Mouse (Mus musculus): ENCODE data around the gene Gss. TPM values are rescaled to one million over a fixed set of nuclear protein-coding genes. Genes with fewer than 3 reads are reported as not detected.

Gene Gss
- polyA plus RNA-seq, 1 experiment from 2014 or later, result 15.9 TPM

- Histone ChIP-seq H3K4me2 (no peak overlapping the region), H3K27ac (replicated peaks) (no peak overlapping the region), H3K9me3 (replicated peaks) (no peaks in the 10 kb centered on the region), H3K27me3 (replicated peaks) (peaks cover 77% of the 10 kb centered on the region), H3K4me1 (peaks cover 26% of the 10 kb centered on the region), H3K9ac (replicated peaks) (no peak overlapping the region), H3K36me3 (peaks cover 45% of the 10 kb centered on the region), H3K4me3 (replicated peaks) (no peak overlapping the region)
- ATAC-seq (ENCODE audit: low FRiP score), result no peak
- WGBS, result 27% methylated on average over 43 of the region's 43 CpGs
Observed at GRCm38 (mm10) chr2:155630590-155631416, 38.2 kb upstream of the Gss start.

DNA sequence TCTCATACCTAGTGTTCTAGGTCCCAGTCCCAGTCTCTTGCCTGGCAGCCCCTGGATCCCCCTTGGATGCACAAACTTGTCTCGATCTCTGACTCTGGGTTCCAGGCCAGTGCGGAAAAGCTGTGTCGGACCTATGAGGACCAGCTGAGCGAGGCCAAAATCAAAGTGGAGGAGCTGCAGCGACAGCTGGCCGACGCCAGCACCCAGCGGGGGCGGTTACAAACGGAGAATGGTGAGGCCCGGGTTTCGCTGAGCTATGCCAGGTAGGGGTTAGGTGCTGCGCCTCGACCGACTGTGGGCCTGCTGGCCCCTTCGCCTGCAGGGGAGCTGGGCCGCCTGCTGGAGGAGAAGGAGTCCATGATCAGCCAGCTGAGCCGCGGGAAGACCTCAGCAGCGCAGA, 37.5 kb upstream of the Gss start:
- H3K9ac ChIP-seq (replicated peaks), result no peak overlapping the region
- H3K36me3 ChIP-seq, result peaks cover 38% of the 10 kb centered on the region
- H3K9me3 ChIP-seq (replicated peaks), result no peaks in the 10 kb centered on the region
- H3K4me1 ChIP-seq, result peaks cover 26% of the 10 kb centered on the region
- no peak overlapping the region for H3K27ac ChIP-seq (replicated peaks)
- no peak overlapping the region for H3K4me2 ChIP-seq
- 34% methylated on average over 20 of the region's 20 CpGs for WGBS
- no peak overlapping the region for H3K4me3 ChIP-seq (replicated peaks)
- ATAC-seq (ENCODE audit: low FRiP score), result no peak
- H3K27me3 ChIP-seq (replicated peaks), result peaks cover 76% of the 10 kb centered on the region

DNA sequence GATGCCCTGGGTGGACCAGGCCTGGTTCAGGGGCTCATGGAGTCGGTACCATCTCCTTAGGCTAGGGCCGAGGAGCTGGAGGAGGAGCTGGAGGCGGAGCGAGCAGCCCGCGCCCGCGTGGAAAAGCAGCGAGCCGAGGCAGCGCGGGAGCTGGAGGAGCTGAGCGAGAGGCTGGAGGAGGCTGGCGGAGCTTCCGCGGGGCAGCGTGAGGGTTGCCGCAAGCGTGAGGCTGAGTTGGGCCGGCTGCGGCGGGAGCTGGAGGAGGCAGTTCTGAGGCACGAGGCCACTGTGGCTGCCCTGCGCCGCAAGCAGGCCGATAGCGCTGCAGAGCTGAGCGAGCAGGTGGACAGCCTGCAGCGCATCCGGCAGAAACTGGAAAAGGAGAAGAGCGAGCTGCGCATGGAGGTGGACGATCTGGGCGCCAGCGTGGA, 36.6 kb upstream of the Gss start:
- peaks cover 68% of the 10 kb centered on the region for H3K27me3 ChIP-seq (replicated peaks)
- H3K4me1 ChIP-seq, result peaks cover 26% of the 10 kb centered on the region
- peaks cover 29% of the 10 kb centered on the region for H3K36me3 ChIP-seq
- H3K9me3 ChIP-seq (replicated peaks), result no peaks in the 10 kb centered on the region
- ATAC-seq (ENCODE audit: low FRiP score), result peak; percentile 54
- peak overlapping the region; percentile 74 for H3K4me2 ChIP-seq
- under 1% methylated on average over 35 of the region's 35 CpGs for whole genome bisulfite sequencing
- peak overlapping the region; percentile 40 for H3K4me3 ChIP-seq (replicated peaks)
- peak overlapping the region; percentile 48 for H3K9ac ChIP-seq (replicated peaks)
- peak overlapping the region; percentile 29; the same call in 1 of the 2 replicates for H3K27ac ChIP-seq (replicated peaks)

- Histone ChIP-seq H3K36me3 (peaks cover 22% of the 10 kb centered on the region), H3K4me1 (peaks cover 26% of the 10 kb centered on the region), H3K27me3 (replicated peaks) (peaks cover 60% of the 10 kb centered on the region), H3K4me3 (replicated peaks) (no peak overlapping the region), H3K27ac (replicated peaks) (no peak overlapping the region), H3K9me3 (replicated peaks) (no peaks in the 10 kb centered on the region), H3K4me2 (peak overlapping the region; percentile 74), H3K9ac (replicated peaks) (no peak overlapping the region)
- ATAC-seq (ENCODE audit: low FRiP score), result no peak
- WGBS, result 74% methylated on average over 13 of the region's 13 CpGs
Observed at GRCm38 (mm10) chr2:155628519-155628918, 35.9 kb upstream of the Gss start.

GRCm38 (mm10) chr2:155628112-155628511, 35.5 kb upstream of the Gss start:
- peaks cover 56% of the 10 kb centered on the region for H3K27me3 ChIP-seq (replicated peaks)

DNA sequence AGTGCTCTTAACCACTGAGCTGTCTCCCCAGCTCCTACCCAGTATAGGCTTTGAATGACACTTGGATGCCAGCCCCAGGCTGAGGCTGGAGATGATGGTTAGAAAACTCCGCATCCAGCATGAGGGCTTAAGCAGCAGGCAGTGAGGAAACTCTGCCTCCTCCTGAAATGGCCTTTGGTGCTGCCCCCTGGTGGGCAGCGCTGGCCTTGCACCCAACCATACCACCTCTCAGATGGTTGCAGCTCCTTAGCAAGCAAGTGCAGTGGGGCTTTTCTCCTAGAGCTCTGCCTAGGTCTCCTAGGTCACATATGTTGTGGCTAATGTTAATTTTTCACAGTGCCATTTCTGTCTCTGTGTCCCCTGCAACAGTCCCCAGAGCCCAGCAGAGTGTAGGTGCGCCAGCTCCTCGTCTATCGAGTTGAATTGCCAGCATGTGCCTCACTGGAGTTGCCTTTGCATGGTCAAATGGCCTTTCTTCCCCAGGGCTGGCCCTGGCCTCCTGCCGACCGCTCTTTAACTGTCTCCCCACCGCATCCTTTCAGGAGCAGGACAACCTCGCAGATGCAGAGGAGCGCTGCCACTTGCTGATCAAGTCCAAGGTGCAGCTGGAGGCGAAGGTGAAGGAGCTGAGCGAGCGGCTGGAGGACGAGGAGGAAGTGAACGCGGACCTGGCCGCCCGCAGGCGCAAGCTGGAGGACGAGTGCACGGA, 34.6 kb upstream of the Gss start:
- ATAC-seq (ENCODE audit: low FRiP score), result no peak
- Histone ChIP-seq H3K27me3 (replicated peaks) (peaks cover 47% of the 10 kb centered on the region), H3K36me3 (peaks cover 9% of the 10 kb centered on the region), H3K27ac (replicated peaks) (no peak overlapping the region), H3K4me3 (replicated peaks) (no peak overlapping the region), H3K9ac (replicated peaks) (no peak overlapping the region), H3K4me1 (peaks cover 26% of the 10 kb centered on the region), H3K9me3 (replicated peaks) (no peaks in the 10 kb centered on the region), H3K4me2 (no peak overlapping the region)
- WGBS, result 48% methylated on average over 21 of the region's 21 CpGs

More at GRCm38 (mm10) chr2:155628112-155628511, 35.5 kb upstream of the Gss start:
- WGBS, result 84% methylated on average over 9 of the region's 9 CpGs
- Histone ChIP-seq H3K9ac (replicated peaks) (no peak overlapping the region), H3K4me1 (peaks cover 26% of the 10 kb centered on the region), H3K4me2 (no peak overlapping the region), H3K36me3 (peaks cover 18% of the 10 kb centered on the region), H3K4me3 (replicated peaks) (no peak overlapping the region), H3K9me3 (replicated peaks) (no peaks in the 10 kb centered on the region), H3K27ac (replicated peaks) (no peak overlapping the region)
- no peak for ATAC-seq (ENCODE audit: low FRiP score)

- no peaks in the 10 kb centered on the region for H3K9me3 ChIP-seq (replicated peaks)
Observed at GRCm38 (mm10) chr2:155626277-155626676, 33.7 kb upstream of the Gss start.

DNA sequence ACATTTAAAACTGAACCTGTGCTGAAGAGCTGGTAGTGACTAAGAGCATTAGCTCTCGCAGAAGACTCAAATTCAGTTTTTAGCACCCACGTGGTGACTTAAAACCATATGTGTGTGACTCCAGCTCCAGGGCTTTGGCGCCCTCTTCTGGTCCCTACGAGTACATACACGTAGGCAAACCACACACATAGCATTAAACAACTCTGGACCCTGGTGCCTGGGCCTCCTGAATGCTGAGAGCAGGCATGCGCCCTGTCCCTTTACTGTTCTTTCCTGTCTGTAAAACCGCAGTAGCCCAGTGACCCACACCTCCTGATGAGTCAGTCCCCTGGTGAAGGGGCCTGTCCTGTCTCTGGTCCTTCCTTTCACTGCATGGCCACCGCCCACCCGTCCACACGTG, 32.1 kb upstream of the Gss start:
- H3K4me1 ChIP-seq, result peaks cover 13% of the 10 kb centered on the region
- WGBS, result 44% methylated on average over 10 of the region's 10 CpGs
- H3K4me2 ChIP-seq, result no peak overlapping the region
- H3K9me3 ChIP-seq (replicated peaks), result no peaks in the 10 kb centered on the region
- no peak overlapping the region for H3K4me3 ChIP-seq (replicated peaks)
- H3K27ac ChIP-seq (replicated peaks), result no peak overlapping the region
- H3K9ac ChIP-seq (replicated peaks), result no peak overlapping the region
- H3K27me3 ChIP-seq (replicated peaks), result peaks cover 23% of the 10 kb centered on the region
- H3K36me3 ChIP-seq, result no peaks in the 10 kb centered on the region
- no peak for ATAC-seq (ENCODE audit: low FRiP score)

More at GRCm38 (mm10) chr2:155626277-155626676, 33.7 kb upstream of the Gss start:
- WGBS, result 36% methylated on average over 15 of the region's 15 CpGs
- Histone ChIP-seq H3K27me3 (replicated peaks) (peaks cover 38% of the 10 kb centered on the region), H3K9ac (replicated peaks) (no peak overlapping the region), H3K4me1 (peaks cover 25% of the 10 kb centered on the region), H3K4me2 (no peak overlapping the region), H3K27ac (replicated peaks) (no peak overlapping the region), H3K4me3 (replicated peaks) (no peak overlapping the region), H3K36me3 (peaks cover 1% of the 10 kb centered on the region)
- ATAC-seq (ENCODE audit: low FRiP score), result no peak

DNA sequence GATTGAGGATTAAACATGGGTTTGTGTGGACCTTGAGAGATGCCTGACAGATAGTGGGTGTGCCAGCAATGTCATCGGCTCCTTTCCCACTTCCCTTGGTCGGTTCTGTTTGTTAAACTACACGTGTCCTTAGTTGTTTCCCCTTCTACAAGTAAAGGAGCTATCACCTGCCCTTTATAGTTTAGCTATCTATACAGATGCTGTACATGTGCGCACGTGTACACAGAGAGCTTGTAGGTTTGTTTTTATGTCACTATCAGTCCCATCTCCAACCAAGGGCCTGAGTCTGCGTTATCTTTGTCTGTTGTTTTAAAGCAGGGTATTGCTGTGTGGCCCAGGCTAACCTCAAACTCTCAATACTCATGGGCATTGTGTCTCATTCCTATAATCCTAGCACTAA, 31.4 kb upstream of the Gss start:
- peaks cover 19% of the 10 kb centered on the region for H3K27me3 ChIP-seq (replicated peaks)
- no peak overlapping the region for H3K4me2 ChIP-seq
- no peak overlapping the region for H3K27ac ChIP-seq (replicated peaks)
- no peaks in the 10 kb centered on the region for H3K36me3 ChIP-seq
- no peak for ATAC-seq (ENCODE audit: low FRiP score)
- no peak overlapping the region for H3K4me3 ChIP-seq (replicated peaks)
- H3K4me1 ChIP-seq, result peaks cover 6% of the 10 kb centered on the region
- H3K9me3 ChIP-seq (replicated peaks), result no peaks in the 10 kb centered on the region
- H3K9ac ChIP-seq (replicated peaks), result no peak overlapping the region
- 86% methylated on average over 6 of the region's 6 CpGs for WGBS

DNA sequence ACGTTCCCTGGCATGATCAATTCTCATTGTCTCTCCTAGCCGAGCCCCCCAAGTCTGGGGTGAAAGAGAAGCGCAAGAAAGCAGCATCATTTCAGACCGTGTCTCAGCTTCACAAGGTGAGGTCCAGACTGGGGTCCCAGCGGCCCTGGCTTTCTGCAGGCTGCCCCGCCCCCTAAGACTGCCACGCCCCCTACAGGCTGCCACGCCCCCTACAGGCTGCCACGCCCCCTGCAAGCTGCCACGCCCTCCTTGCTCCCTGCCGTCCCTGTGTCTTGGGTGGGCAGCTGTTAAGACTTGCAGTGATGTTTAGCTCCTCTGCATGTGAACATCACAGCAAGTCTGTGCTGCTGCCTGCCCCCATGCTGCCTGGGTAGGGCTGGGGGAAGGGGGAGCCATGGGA, 30.0 kb upstream of the Gss start:
- 27% methylated on average over 11 of the region's 11 CpGs for WGBS
- no peak for ATAC-seq (ENCODE audit: low FRiP score)
- Histone ChIP-seq H3K4me2 (no peak overlapping the region), H3K27ac (replicated peaks) (no peak overlapping the region), H3K4me3 (replicated peaks) (no peak overlapping the region), H3K9me3 (replicated peaks) (no peaks in the 10 kb centered on the region), H3K4me1 (peaks cover 3% of the 10 kb centered on the region; the same call in 1 of the 2 replicates), H3K9ac (replicated peaks) (no peak overlapping the region), H3K27me3 (replicated peaks) (peaks cover 5% of the 10 kb centered on the region), H3K36me3 (no peaks in the 10 kb centered on the region)

DNA sequence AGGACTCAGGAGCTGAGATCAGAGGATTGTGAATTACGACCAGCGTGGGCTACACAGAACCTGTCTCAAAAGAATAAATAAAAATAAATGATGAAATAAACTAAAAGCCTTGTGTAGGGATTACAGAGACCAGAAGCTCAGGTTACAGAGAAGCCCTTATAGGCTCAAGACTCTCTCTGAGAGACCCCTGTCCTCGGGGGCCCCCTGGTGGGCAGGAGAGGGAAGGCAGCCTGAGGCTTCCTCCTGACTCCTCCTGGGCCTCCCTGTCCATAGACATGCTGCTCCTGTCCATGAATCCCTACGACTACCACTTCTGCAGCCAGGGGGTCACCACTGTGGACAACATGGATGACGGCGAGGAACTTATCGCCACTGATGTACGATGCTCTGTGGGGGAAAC, 27.2 kb upstream of the Gss start:
- no peak overlapping the region for H3K4me3 ChIP-seq (replicated peaks)
- H3K36me3 ChIP-seq, result no peaks in the 10 kb centered on the region
- 20% methylated on average over 8 of the region's 8 CpGs for WGBS
- no peak overlapping the region for H3K27ac ChIP-seq (replicated peaks)
- H3K9ac ChIP-seq (replicated peaks), result no peak overlapping the region
- H3K27me3 ChIP-seq (replicated peaks), result no peaks in the 10 kb centered on the region; the same call in 1 of the 2 replicates
- H3K9me3 ChIP-seq (replicated peaks), result no peaks in the 10 kb centered on the region
- no peaks in the 10 kb centered on the region for H3K4me1 ChIP-seq
- no peak for ATAC-seq (ENCODE audit: low FRiP score)
- H3K4me2 ChIP-seq, result no peak overlapping the region

- Histone ChIP-seq H3K4me1 (peaks cover 10% of the 10 kb centered on the region; the same call in 1 of the 2 replicates), H3K4me3 (replicated peaks) (no peak overlapping the region), H3K27ac (replicated peaks) (no peak overlapping the region), H3K9me3 (replicated peaks) (no peaks in the 10 kb centered on the region), H3K4me2 (no peak overlapping the region), H3K9ac (replicated peaks) (no peak overlapping the region), H3K27me3 (replicated peaks) (peaks cover 3% of the 10 kb centered on the region; the same call in 1 of the 2 replicates), H3K36me3 (no peaks in the 10 kb centered on the region)
- 69% methylated on average over 6 of the region's 6 CpGs for WGBS
- no peak for ATAC-seq (ENCODE audit: low FRiP score)
Observed at GRCm38 (mm10) chr2:155616971-155617370, 24.4 kb upstream of the Gss start.

Data from neural tube, embryonic 15.5 days (tissue).